Mouse (Mus musculus) heart, embryonic 16.5 days (tissue): Measurements from ENCODE around the gene Sec24d. TPM values are rescaled to one million over a fixed set of nuclear protein-coding genes. Genes with fewer than 3 reads are reported as not detected.

Experiments
- polyA plus RNA-seq: library from polyadenylated mRNA; unstranded; fragments of >200 nt; fragmentation: Nextera tagmentation; extraction: Ambion mirVana; gene quantifications from 2 replicates; pipeline ENCODE4 v1.2.1, GENCODE M21; 2015

Gene Sec24d
- polyA plus RNA-seq, 1 experiment from 2014 or later, result 66.3 TPM

Other genes starting within 250 kb of the Sec24d start
- 243 and 252 TPM in 2 replicates for gene Myoz2, start 232.4 kb upstream of the Sec24d start, polyA plus RNA-seq
- 11.4 and 11.5 TPM in 2 replicates for gene Synpo2, start 31.3 kb upstream of the Sec24d start, polyA plus RNA-seq
- 19.8 and 23.5 TPM in 2 replicates for gene Mettl14, start 118.7 kb downstream of the Sec24d start, polyA plus RNA-seq
- 3.6 and 4.4 TPM in 2 replicates for gene Prss12, start 179.5 kb downstream of the Sec24d start, polyA plus RNA-seq